Mouse (Mus musculus) spleen, adult 2 months (tissue): ENCODE results near the gene Gapdhs.

ENCODE experiments used
- CTCF ChIP-seq: fragments of 200-500 bp; IDR thresholded peaks from 2 replicates; pipeline ENCODE4 v1.5.1; 2011; ENCODE audit warnings: mild to moderate bottlenecking, inconsistent platforms; ENCODE audit not compliant: insufficient read depth, insufficient read length, insufficient replicate concordance; ENCODE audit errors: extremely low read depth
- POLR2A ChIP-seq: fragments of 200-500 bp; IDR thresholded peaks from 2 replicates; pipeline ENCODE4 v1.6.1; 2011; ENCODE audit warnings: low read depth, low read length, inconsistent platforms

DNA sequence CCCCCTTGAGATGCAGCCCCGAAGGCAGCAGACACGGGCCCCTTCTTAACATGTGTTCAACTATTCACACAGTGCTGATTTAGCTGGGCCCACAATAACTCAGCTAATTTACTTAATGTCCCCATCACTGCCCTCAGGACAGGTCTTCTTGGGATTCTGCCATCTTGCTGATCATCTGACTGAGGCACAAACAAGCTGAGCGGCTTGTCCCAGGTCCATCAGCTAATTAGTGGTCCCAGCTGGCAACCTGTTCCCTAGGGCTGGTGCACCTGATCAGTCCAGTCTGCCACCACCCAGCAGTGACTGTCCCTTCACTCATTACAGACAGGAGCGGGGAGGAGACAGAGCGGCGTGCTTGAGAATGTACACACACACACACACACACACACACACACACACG is 22.2 kb downstream of the Gapdhs start:
- TF ChIP-seq POLR2A (no peak), CTCF (no peak)
